Mouse (Mus musculus): ENCODE data around the gene Cldn7.

DNA sequence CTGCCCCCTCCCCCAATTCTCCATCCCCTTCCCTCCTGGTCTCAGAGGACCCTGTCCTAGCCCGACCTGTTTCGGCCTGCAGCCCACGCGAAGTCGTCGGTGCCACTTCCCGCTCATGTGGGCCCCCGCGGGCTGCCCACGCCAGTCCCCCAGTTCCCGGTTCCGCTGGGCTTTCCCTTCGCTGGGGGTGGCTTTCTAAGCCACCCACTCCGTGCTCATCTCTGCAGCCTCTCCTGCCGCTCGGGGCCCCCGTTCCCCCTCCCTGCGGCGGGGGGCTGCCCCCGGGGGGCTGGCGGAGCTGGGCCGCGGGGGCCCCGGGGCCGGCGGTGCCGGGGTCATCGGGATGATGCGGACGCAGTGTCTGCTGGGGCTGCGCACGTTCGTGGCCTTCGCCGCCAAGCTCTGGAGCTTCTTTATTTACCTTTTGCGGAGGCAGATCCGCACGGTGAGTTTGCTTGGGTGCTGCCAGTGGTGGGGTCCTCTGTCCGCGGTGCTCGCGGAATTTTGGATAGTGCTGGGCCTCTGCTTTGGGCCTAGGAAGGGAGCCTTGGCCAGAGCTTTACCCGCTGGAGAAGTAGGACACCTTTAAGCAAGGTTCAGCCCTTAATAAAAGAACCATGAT, 16.7 kb downstream of the Cldn7 start, which contains the start of gene Ctdnep1:
- TF ChIP-seq CTCF (IDR thresholded peaks at IDR 0.05; ENCODE audit: borderline replicate concordance, extremely low read depth, insufficient read depth, insufficient read length): no peak
- TF ChIP-seq POLR2A (IDR thresholded peaks at IDR 0.05; ENCODE audit: borderline replicate concordance, extremely low read depth, insufficient read depth, insufficient read length, poor library complexity, severe bottlenecking): no peak

Data from brain, embryonic 14.5 days (tissue).